Mouse (Mus musculus) lung, postnatal 14 days (tissue): Measurements from ENCODE around the gene Olfr1094.

Source experiments
- DNase-seq: peaks from one replicate; pipeline ENCODE4 v3.0.0; 2021

Gene Olfr1094

GRCm38 (mm10) chr2:86824363-86824762, at the start of gene Olfr1094:
Olfr1094 (plus strand) TSS chr2:86824663.
- no peak for DNase-seq

- no peak for DNase-seq
These were observed 42.3 kb upstream of the Olfr1094 start, which contains the start of gene Olfr1093 for GRCm38 (mm10) chr2:86782179-86782578. Olfr1093 (plus strand) TSS chr2:86782479.

GRCm38 (mm10) chr2:86809918-86810317, 14.5 kb upstream of the Olfr1094 start, which contains the start of gene Olfr141:
Olfr141 (minus strand) TSS chr2:86810018.
- DNase-seq, result no peak

- DNase-seq, result no peak
These were observed 27.1 kb downstream of the Olfr1094 start, which contains the start of gene Olfr1095 for GRCm38 (mm10) chr2:86851596-86851995. Olfr1095 (minus strand) TSS chr2:86851696.

- no peak for DNase-seq
These were observed 50.2 kb downstream of the Olfr1094 start, which contains the start of gene Gm13723 for GRCm38 (mm10) chr2:86874702-86875101. Gm13723 (minus strand) TSS chr2:86874802.
